Mouse (Mus musculus) kidney, adult 2 months (tissue): ENCODE measurements at regions not wholly inside any gene's neighbourhood (a gene's known extent, or its start where the extent isn't known, plus 50 kb on each side); places are given as distances from the start of the nearest gene placed in this dataset.

Experiments used
- DNase-seq: peaks from one replicate; pipeline ENCODE4 v3.0.0; 2021
- H3K27ac ChIP-seq: fragments of 200-500 bp; 2 replicates; pipeline ENCODE4 v1.5.1; 2012; ENCODE audit warnings: low read depth, low read length, control low read depth, inconsistent platforms; ENCODE audit not compliant: insufficient read depth
- H3K27me3 ChIP-seq: fragments of 200-500 bp; replicated peaks from 2 replicates; pipeline ENCODE4 v1.6.1; 2012; ENCODE audit warnings: mild to moderate bottlenecking, moderate library complexity, low read length, inconsistent platforms; ENCODE audit not compliant: control insufficient read depth, insufficient read depth
- H3K36me3 ChIP-seq: fragments of 200-500 bp; 2 replicates; pipeline ENCODE4 v1.6.1; 2012; ENCODE audit warnings: mild to moderate bottlenecking, moderate library complexity, low read length, inconsistent platforms; ENCODE audit not compliant: control insufficient read depth, insufficient read depth
- H3K4me1 ChIP-seq: fragments of 200-500 bp; 2 replicates; pipeline ENCODE4 v1.6.1; 2011; ENCODE audit warnings: low read length; ENCODE audit not compliant: control insufficient read depth, insufficient read depth
- H3K4me3 ChIP-seq: fragments of 200-500 bp; 2 replicates; pipeline ENCODE4 v1.5.1; 2011; ENCODE audit warnings: mild to moderate bottlenecking, low read depth, low read length, control low read depth; ENCODE audit not compliant: insufficient read depth
- CTCF ChIP-seq: fragments of 200-500 bp; conservative IDR thresholded peaks from 2 replicates; pipeline ENCODE4 v1.5.1; 2011; ENCODE audit warnings: low read depth, mild to moderate bottlenecking, control low read depth, low read length, moderate library complexity, mixed read lengths; ENCODE audit not compliant: insufficient read depth, insufficient read length
- POLR2A ChIP-seq: fragments of 200-500 bp; IDR thresholded peaks from one replicate; pipeline ENCODE4 v1.6.1; 2011; ENCODE audit warnings: low read depth, low read length, control low read depth
- WGBS: fragments of 180-500 bp; shearing (Covaris S2); methylation state at CpG from one replicate; pipeline ENCODE4 v1.1.7; 2018; 5-methylcytosine and 5-hydroxymethylcytosine counted together

- no peak overlapping the region for H3K4me3 ChIP-seq
- H3K4me1 ChIP-seq, result no peaks in the 10 kb centered on the region
- no peaks in the 10 kb centered on the region for H3K36me3 ChIP-seq
- H3K27me3 ChIP-seq, result no peaks in the 10 kb centered on the region; the same call in 1 of the 2 replicates
- no peak for DNase-seq
- WGBS, result 66% methylated on average over 8 of the region's 8 CpGs
- H3K27ac ChIP-seq, result no peak overlapping the region
- no peak for TF ChIP-seq POLR2A
- no peak for TF ChIP-seq CTCF
Observed at GRCm38 (mm10) chr8:114052426-114052825, 80.9 kb upstream of the Nudt7 start.

GRCm38 (mm10) chr8:114063566-114063965, 69.8 kb upstream of the Nudt7 start:
- Histone ChIP-seq H3K4me3 (no peak overlapping the region), H3K4me1 (no peaks in the 10 kb centered on the region), H3K36me3 (no peaks in the 10 kb centered on the region), H3K27me3 (no peaks in the 10 kb centered on the region), H3K27ac (no peak overlapping the region)
- no peak for DNase-seq
- TF ChIP-seq CTCF (no peak), POLR2A (no peak)

- 88% methylated on average over 8 of the region's 8 CpGs for WGBS
- Histone ChIP-seq H3K4me1 (no peaks in the 10 kb centered on the region), H3K4me3 (no peak overlapping the region), H3K36me3 (no peaks in the 10 kb centered on the region), H3K27ac (no peak overlapping the region), H3K27me3 (no peaks in the 10 kb centered on the region)
- no peak for DNase-seq
- TF ChIP-seq CTCF (no peak), POLR2A (no peak)
Observed at GRCm38 (mm10) chr8:114072330-114072729, 61.0 kb upstream of the Nudt7 start.

- Histone ChIP-seq H3K27me3 (no peaks in the 10 kb centered on the region), H3K36me3 (no peaks in the 10 kb centered on the region), H3K4me3 (no peak overlapping the region), H3K27ac (no peak overlapping the region), H3K4me1 (no peaks in the 10 kb centered on the region)
- TF ChIP-seq POLR2A (no peak), CTCF (peak; percentile 80)
- peak; percentile 7 for DNase-seq
- WGBS, result 96% methylated on average over 2 of the region's 2 CpGs
Observed at GRCm38 (mm10) chr8:114074122-114074521, 59.2 kb upstream of the Nudt7 start.

- H3K36me3 ChIP-seq, result no peaks in the 10 kb centered on the region
- no peak overlapping the region for H3K27ac ChIP-seq
- no peak overlapping the region for H3K4me3 ChIP-seq
- WGBS, result 86% methylated on average over 5 of the region's 5 CpGs
- DNase-seq, result no peak
- H3K4me1 ChIP-seq, result no peaks in the 10 kb centered on the region
- TF ChIP-seq POLR2A (no peak), CTCF (no peak)
- H3K27me3 ChIP-seq, result no peaks in the 10 kb centered on the region
Observed at GRCm38 (mm10) chr8:114076701-114077100, 56.7 kb upstream of the Nudt7 start.

- DNase-seq, result peak; percentile 23
- 9% methylated on average over 10 of the region's 10 CpGs for WGBS
- Histone ChIP-seq H3K4me1 (no peaks in the 10 kb centered on the region), H3K27me3 (no peaks in the 10 kb centered on the region), H3K27ac (no peak overlapping the region), H3K4me3 (no peak overlapping the region), H3K36me3 (no peaks in the 10 kb centered on the region)
- TF ChIP-seq CTCF (peak; percentile 68), POLR2A (no peak)
Observed at GRCm38 (mm10) chr8:114081049-114081756, 52.2 kb upstream of the Nudt7 start.

GRCm38 (mm10) chr8:114081757-114082059, 51.6 kb upstream of the Nudt7 start:
- H3K36me3 ChIP-seq, result no peaks in the 10 kb centered on the region
- no peaks in the 10 kb centered on the region for H3K27me3 ChIP-seq
- no peak overlapping the region for H3K27ac ChIP-seq
- TF ChIP-seq CTCF (no peak), POLR2A (no peak)
- WGBS, result 75% methylated on average over 3 of the region's 3 CpGs
- DNase-seq, result no peak
- no peaks in the 10 kb centered on the region for H3K4me1 ChIP-seq
- no peak overlapping the region for H3K4me3 ChIP-seq
